Mouse (Mus musculus) ES-E14 (cell line): ENCODE results near the gene Stip1.

Experiments used
- CHD2 ChIP-seq: IDR thresholded peaks from 2 replicates; pipeline ENCODE4 v1.6.1; 2014; ENCODE audit warnings: mild to moderate bottlenecking, low read depth, low read length, inconsistent platforms
- HCFC1 ChIP-seq: IDR thresholded peaks from 2 replicates; pipeline ENCODE4 v1.6.1; 2012; ENCODE audit warnings: low read length, inconsistent platforms, borderline replicate concordance; ENCODE audit not compliant: insufficient read depth
- MAFK ChIP-seq: IDR thresholded peaks from 2 replicates; pipeline ENCODE4 v1.6.1; 2014; ENCODE audit warnings: mild to moderate bottlenecking, low read depth, low read length, inconsistent platforms; ENCODE audit not compliant: insufficient read depth
- ZC3H11A ChIP-seq: IDR thresholded peaks from 2 replicates; pipeline ENCODE4 v1.6.1; 2012; ENCODE audit warnings: low read depth, mild to moderate bottlenecking, inconsistent platforms, low read length, borderline replicate concordance

GRCm38 (mm10) chr19:6999360-7000063 lies 40.3 kb downstream of the Stip1 start:
- TF ChIP-seq ZC3H11A (no peak), CHD2 (no peak), HCFC1 (no peak), MAFK (no peak)
